Mouse (Mus musculus): Measurements from ENCODE around the gene Esrra. TPM values are rescaled to one million over a fixed set of nuclear protein-coding genes. Genes with fewer than 3 reads are reported as not detected.

Gene Esrra
- total RNA-seq, 2 experiments from 2014 or later, result 41.4 to 43.5 TPM

DNA sequence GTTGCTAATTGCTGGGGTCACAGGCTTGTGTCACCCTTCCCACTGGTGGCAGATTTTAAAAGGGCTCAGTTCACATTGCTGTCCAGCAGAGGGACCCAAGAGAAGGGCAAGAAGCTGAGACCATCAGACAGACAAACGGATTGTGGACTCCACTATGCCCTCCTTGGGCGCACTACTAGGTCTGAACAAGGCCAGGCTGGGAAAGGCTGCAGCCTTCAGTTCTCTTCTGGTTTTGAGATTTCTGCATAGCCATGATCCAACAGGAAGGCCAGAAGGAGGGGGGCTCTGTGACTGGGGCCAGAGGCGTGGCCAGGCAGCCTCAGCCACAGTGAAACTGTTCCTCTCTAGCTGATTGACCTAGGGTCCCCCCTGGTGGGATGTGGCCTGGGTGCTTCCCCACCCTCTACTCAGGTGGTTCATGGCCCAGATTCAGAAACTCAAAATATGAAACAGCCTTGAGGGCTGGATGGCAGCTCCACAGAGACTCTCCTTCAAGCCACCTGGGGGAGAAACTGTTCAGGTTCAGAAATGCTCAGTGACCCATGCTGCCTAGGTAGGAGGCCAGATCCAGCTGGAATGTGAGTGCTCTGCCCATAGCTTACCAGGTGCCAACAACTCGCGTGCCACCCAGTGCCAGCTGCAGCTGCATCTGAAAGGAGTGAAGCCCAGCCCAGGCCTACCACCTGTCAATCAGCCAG, 49.9 kb downstream of the Esrra start:
- no peak for DNase-seq (ENCODE audit: extremely low spot score in 1 of 2, low spot score in 2 of 2)
- intact Hi-C loops (cut with DNase I), result no loop called here

GRCm38 (mm10) chr19:6869355-6869754, 52.3 kb downstream of the Esrra start:
- DNase-seq (ENCODE audit: extremely low spot score in 1 of 2, low spot score in 2 of 2), result peak in 1 of 2 experiments; percentile 48
- intact Hi-C loops (cut with DNase I), result no loop called here

DNA sequence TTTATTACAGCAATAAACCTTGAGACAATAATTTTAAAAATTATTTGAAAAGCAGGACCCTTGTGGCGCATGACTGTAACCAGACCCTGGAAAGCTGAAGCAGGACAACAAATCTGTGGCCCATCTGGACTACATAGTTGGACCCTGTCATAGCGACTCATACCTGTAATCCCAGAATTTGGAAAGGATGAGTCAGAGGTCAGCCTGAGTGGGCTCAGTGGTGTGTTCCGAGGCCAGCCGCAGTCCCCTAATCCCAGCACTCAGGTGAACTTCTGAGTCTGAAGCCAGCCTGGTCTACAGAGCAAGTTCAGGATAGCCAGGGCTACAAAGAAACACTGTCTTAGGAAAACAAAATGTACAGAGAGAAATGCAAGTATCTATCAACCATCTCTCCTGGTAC, 60.2 kb downstream of the Esrra start:
- intact Hi-C loops (cut with DNase I), result no loop called here
- DNase-seq (ENCODE audit: extremely low spot score in 1 of 2, low spot score in 2 of 2), result peak in 1 of 2 experiments; percentile 7

Small RNA genes lying within 50 kb of the gene (microRNA-seq; reads per million reads assigned to microRNA genes)
- 11.8 reads per million, percentile 33 among the genes with 10 or more reads in this experiment for gene Mir6990

Other genes starting within 250 kb of the Esrra start
- gene Rps6ka4, start 81.2 kb downstream of the Esrra start, total RNA-seq (2021), result 10 to 100 TPM; 25.7 to 31.1 TPM
- gene Ccdc88b, start 63.6 kb downstream of the Esrra start, total RNA-seq (2021), result 1 to 10 TPM; 1.3 TPM
- 10 to 100 TPM; 42.5 to 49.6 TPM for gene Trmt112, start 12.1 kb downstream of the Esrra start, total RNA-seq (2021)
- gene Prdx5, start 11.7 kb downstream of the Esrra start, total RNA-seq (2021), result 100 to 1,000 TPM; 280 to 318 TPM
- 10 to 100 TPM; 14.0 to 20.6 TPM for gene Catsperz, start 3.6 kb upstream of the Esrra start, total RNA-seq (2021)
- gene Kcnk4, start 12.7 kb upstream of the Esrra start, total RNA-seq (2021), result 10 to 100 TPM; 36.6 to 38.1 TPM
- 10 to 100 TPM; 40.4 to 42.8 TPM for gene Bad, start 20.0 kb upstream of the Esrra start, total RNA-seq (2021)
- 10 to 100 TPM; 78.7 to 79.5 TPM for gene Gpr137, start 20.7 kb upstream of the Esrra start, total RNA-seq (2021)
- 10 to 100 TPM; 97.2 to 98.4 TPM for gene Ppp1r14b, start 53.2 kb upstream of the Esrra start, total RNA-seq (2021)
- gene Plcb3, start 54.7 kb upstream of the Esrra start, total RNA-seq (2021), result 10 to 100 TPM; 11.2 to 11.6 TPM
- gene Fkbp2, start 58.7 kb upstream of the Esrra start, total RNA-seq (2021), result 10 to 100 TPM; 65.3 to 65.5 TPM
- 10 to 100 TPM; 72.6 to 72.8 TPM for gene Vegfb, start 65.8 kb upstream of the Esrra start, total RNA-seq (2021)
- 10 to 100 TPM; 15.8 to 19.4 TPM for gene Dnajc4, start 70.8 kb upstream of the Esrra start, total RNA-seq (2021)
- gene Nudt22, start 74.3 kb upstream of the Esrra start, total RNA-seq (2021), result 1 to 10 TPM; 9.2 to 9.5 TPM
- 10 to 100 TPM; 20.2 to 20.8 TPM for gene Trpt1, start 74.3 kb upstream of the Esrra start, total RNA-seq (2021)
- 1 to 10 TPM; 3.7 to 5.5 TPM for gene Fermt3, start 97.7 kb upstream of the Esrra start, total RNA-seq (2021)
- gene Stip1, start 118.2 kb upstream of the Esrra start, total RNA-seq (2021), result 100 to 1,000 TPM; 136 TPM
- gene Macrod1, start 135.0 kb upstream of the Esrra start, total RNA-seq (2021), result 1 to 10 TPM; 8.0 to 8.9 TPM
- gene Flrt1, start 183.9 kb upstream of the Esrra start, total RNA-seq (2021), result 10 to 100 TPM; 23.0 to 26.0 TPM

Measured in left cerebral cortex, postnatal 10 days (tissue).